7 mouse cellular contexts compared by ENCODE assay signal in genomic region chr7:17073904-17074615, GRCm38 (mm10). TPM values are rescaled to one million over a fixed set of nuclear protein-coding genes. Genes with fewer than 3 reads are reported as not detected.
DNase-seq lines count a peak whose midpoint lies in the region; ATAC-seq and TF ChIP-seq lines count a peak whose summit lies in the region.

TSS of gene Psg16 (plus strand) at chr7:17074040.

- in situ Hi-C loops in ES-E14 (cut with MboI; ENCODE audit: low sequenced_read_pairs in 2 of 2, unreplicated experiment in 2 of 2), result no loop called here

- 0 out of 2 replicates have a peak, but pooled peaks have one; percentile 28 for ATAC-seq in embryonic facial prominence, embryonic 12.5 days (ENCODE audit: insufficient number of reproducible peaks, insufficient read depth, low FRiP score, low TSS enrichment)

- no peak within 1 kb of the TSS for H3K27ac ChIP-seq in ES-E14 (ENCODE audit: insufficient read depth, low read depth, low read length, poor library complexity, severe bottlenecking)
- no peak within 1 kb of the TSS for H3K27ac ChIP-seq in embryonic facial prominence, embryonic 12.5 days

- no peak for DNase-seq in ES-E14 (ENCODE audit: low read depth, low spot score)
- peak; percentile 70 for DNase-seq in adrenal gland, postnatal 25 days
- DNase-seq in heart, postnatal 4 days, result peak; percentile 68
- DNase-seq in layer of hippocampus, postnatal 14 days (ENCODE audit: low spot score in 2 of 2), result peak; percentile 50 to 75
- peak; percentile 57 for DNase-seq in lung, postnatal 25 days (ENCODE audit: low spot score)
- DNase-seq in right cerebral cortex, adult 18-20 months, result peak; percentile 58

- no peaks in the 10 kb centered on the region for H3K27me3 ChIP-seq in embryonic facial prominence, embryonic 12.5 days

- WGBS in embryonic facial prominence, embryonic 12.5 days, result 70% methylated on average over 23 of the region's 23 CpGs

- peaks cover 0 to 4% of the 10 kb centered on the region in 2 experiments; a peak in 1 of 4 replicates for H3K4me1 ChIP-seq in ES-E14 (ENCODE audit: control insufficient read depth in 2 of 2, insufficient read depth in 2 of 2, low read length in 2 of 2, poor library complexity in 1 of 2)
- H3K4me1 ChIP-seq in embryonic facial prominence, embryonic 12.5 days, result no peaks in the 10 kb centered on the region

- no peaks in the 10 kb centered on the region for H3K36me3 ChIP-seq in ES-E14 (ENCODE audit: control insufficient read depth, insufficient read depth, low read length, poor library complexity, severe bottlenecking)
- H3K36me3 ChIP-seq in embryonic facial prominence, embryonic 12.5 days, result no peaks in the 10 kb centered on the region

- no peak within 1 kb of the TSS for H3K4me3 ChIP-seq in ES-E14 (ENCODE audit: insufficient read depth in 1 of 2, low read depth in 1 of 2, low read length in 2 of 2, poor library complexity in 1 of 2, severe bottlenecking in 1 of 2)
- no peak within 1 kb of the TSS for H3K4me3 ChIP-seq in embryonic facial prominence, embryonic 12.5 days

- H3K9me3 ChIP-seq in ES-E14 (ENCODE audit: control insufficient read depth, insufficient read depth, low read depth, low read length), result no peaks in the 10 kb centered on the region
- no peaks in the 10 kb centered on the region for H3K9me3 ChIP-seq in embryonic facial prominence, embryonic 12.5 days

- 0 out of 2 replicates have a peak within 1 kb of the TSS, but pooled peaks have one; percentile 2 for H3K9ac ChIP-seq in ES-E14 (ENCODE audit: insufficient read depth, low read depth, low read length, poor library complexity, severe bottlenecking)
- no peak within 1 kb of the TSS for H3K9ac ChIP-seq in embryonic facial prominence, embryonic 12.5 days

- no peak within 1 kb of the TSS for H3K4me2 ChIP-seq in embryonic facial prominence, embryonic 12.5 days (replicated peaks)

TF ChIP-seq in ES-E14, 5 proteins besides CTCF, POLR2A, EP300 and RAD21:
- TF ChIP-seq ZNF384 (IDR thresholded peaks at IDR 0.05; ENCODE audit: low read depth, low read length) (no peak), ZC3H11A (IDR thresholded peaks at IDR 0.05; ENCODE audit: borderline replicate concordance, low read depth, low read length) (peak; percentile 58; the same call in 1 of the 2 replicates), MAFK (IDR thresholded peaks at IDR 0.05; ENCODE audit: insufficient read depth, low read depth, low read length) (no peak)

RNA-seq across cellular contexts. Expression of gene Psg16, which starts in this region (rescaled TPM):
- total RNA-seq in ES-E14 (2012; rRNA removed), result 0.26 and 0.31 TPM in 2 replicates
- total RNA-seq in adrenal gland, postnatal 25 days (2021), result 0.24 and 0.33 TPM in 2 replicates
- polyA plus RNA-seq in embryonic facial prominence, embryonic 12.5 days (2016; fragmentation: Nextera tagmentation; extraction: Ambion mirVana), result 0.13 and 0.14 TPM in 2 replicates
- total RNA-seq in heart, postnatal 4 days (2021), result under 1 TPM; 0.10 to 0.20 TPM
- 1 to 10 TPM; 3.4 TPM for total RNA-seq in layer of hippocampus, postnatal 14 days (2021)

Comparison
In these comparisons a context has a peak if more than half of its experiments do, and no peak if none do; other contexts are left out.
1. Peak in DNase-seq in adrenal gland, postnatal 25 days; RNA of the gene not detected or under 1 TPM.
2. Peak in ATAC-seq in embryonic facial prominence, embryonic 12.5 days; RNA of the gene not detected or under 1 TPM.
3. Peak in DNase-seq in heart, postnatal 4 days; RNA of the gene not detected or under 1 TPM.